Mouse (Mus musculus) lung, adult 2 months (tissue): ENCODE results near the gene Kcnh6. TPM values are rescaled to one million over a fixed set of nuclear protein-coding genes. Genes with fewer than 3 reads are reported as not detected.

Experiments
- DNase-seq: peaks from one replicate; pipeline ENCODE4 v3.0.0; 2022
- H3K4me1 ChIP-seq: fragments of 200-500 bp; 2 replicates; pipeline ENCODE4 v1.6.1; 2011; ENCODE audit warnings: low read length; ENCODE audit not compliant: control insufficient read depth, insufficient read depth
- H3K4me3 ChIP-seq: fragments of 200-500 bp; replicated peaks from 2 replicates; pipeline ENCODE3; 2011; ENCODE audit warnings: low read depth, mild to moderate bottlenecking, control low read depth, low read length; ENCODE audit errors: extremely low read depth
- CTCF ChIP-seq: fragments of 200-500 bp; IDR thresholded peaks from 2 replicates; pipeline ENCODE4 v1.5.1; 2011; ENCODE audit warnings: mild to moderate bottlenecking, low read length, control low read depth; ENCODE audit not compliant: insufficient read depth
- POLR2A ChIP-seq: fragments of 200-500 bp; IDR thresholded peaks from 2 replicates; pipeline ENCODE4 v1.6.1; 2011; ENCODE audit warnings: low read depth, mild to moderate bottlenecking, control low read depth, low read length, borderline replicate concordance; ENCODE audit errors: extremely low read depth
- WGBS: fragments of 180-500 bp; shearing (Covaris S2); methylation state at CpG from one replicate; pipeline ENCODE4 v1.1.7; 2018; 5-methylcytosine and 5-hydroxymethylcytosine counted together
- polyA plus RNA-seq: library from polyadenylated mRNA; depleted of rRNA; stranded (reverse); fragments of >200 nt; gene quantifications from 2 replicates; pipeline ENCODE4 v1.2.3, GENCODE M21; 2012

Gene Kcnh6
- polyA plus RNA-seq, 1 experiment = 0.44 TPM

DNA sequence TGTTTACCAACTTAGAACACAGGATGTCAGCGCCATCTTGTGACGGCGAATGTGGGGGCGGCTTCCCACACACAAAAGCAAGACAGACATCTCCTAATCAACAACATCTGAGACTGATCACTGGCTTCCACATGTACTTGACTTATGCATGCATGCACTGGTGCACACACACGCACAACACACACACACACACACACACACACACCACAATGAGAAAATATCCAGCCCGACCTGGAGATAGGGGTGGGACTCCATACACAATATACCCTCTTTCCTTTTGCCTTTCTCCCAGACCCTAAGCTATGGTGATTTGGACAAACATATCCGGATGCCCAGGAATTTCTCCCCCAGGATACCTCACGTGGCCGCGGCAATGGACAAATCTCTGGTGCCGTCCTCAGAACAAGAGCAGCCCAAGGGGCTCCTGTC lies 25.6 kb downstream of the Kcnh6 start:
- peak overlapping the region; percentile 74 for H3K4me3 ChIP-seq
- TF ChIP-seq POLR2A = no peak
- no peak for TF ChIP-seq CTCF
- WGBS = 29% methylated on average over 11 of the region's 11 CpGs
- peak; percentile 15 for DNase-seq
- H3K4me1 ChIP-seq = peaks cover 7% of the 10 kb centered on the region

DNA sequence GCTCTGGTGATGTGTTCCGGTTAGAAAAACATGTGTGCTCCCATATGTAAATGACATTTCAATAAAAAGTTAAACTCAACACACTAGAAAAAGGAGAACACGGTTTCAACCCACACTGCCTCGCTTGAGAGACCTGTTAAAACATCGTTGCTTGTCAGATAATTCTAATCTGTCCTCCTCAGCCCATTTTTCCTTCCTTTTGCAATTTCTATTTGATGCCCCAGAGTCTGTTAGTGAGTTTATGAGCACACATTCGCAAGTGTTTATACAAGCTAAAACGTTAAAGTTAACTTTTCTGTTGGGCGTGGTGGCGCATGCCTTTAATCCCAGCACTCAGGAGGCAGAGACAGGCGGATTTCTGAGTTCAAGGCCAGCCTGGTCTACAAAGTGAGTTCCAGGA lies 27.1 kb downstream of the Kcnh6 start:
- WGBS = 81% methylated on average over 9 of the region's 9 CpGs
- no peak for TF ChIP-seq POLR2A
- TF ChIP-seq CTCF = no peak
- Histone ChIP-seq H3K4me1 (peaks cover 7% of the 10 kb centered on the region), H3K4me3 (no peak overlapping the region)
- DNase-seq = no peak

DNA sequence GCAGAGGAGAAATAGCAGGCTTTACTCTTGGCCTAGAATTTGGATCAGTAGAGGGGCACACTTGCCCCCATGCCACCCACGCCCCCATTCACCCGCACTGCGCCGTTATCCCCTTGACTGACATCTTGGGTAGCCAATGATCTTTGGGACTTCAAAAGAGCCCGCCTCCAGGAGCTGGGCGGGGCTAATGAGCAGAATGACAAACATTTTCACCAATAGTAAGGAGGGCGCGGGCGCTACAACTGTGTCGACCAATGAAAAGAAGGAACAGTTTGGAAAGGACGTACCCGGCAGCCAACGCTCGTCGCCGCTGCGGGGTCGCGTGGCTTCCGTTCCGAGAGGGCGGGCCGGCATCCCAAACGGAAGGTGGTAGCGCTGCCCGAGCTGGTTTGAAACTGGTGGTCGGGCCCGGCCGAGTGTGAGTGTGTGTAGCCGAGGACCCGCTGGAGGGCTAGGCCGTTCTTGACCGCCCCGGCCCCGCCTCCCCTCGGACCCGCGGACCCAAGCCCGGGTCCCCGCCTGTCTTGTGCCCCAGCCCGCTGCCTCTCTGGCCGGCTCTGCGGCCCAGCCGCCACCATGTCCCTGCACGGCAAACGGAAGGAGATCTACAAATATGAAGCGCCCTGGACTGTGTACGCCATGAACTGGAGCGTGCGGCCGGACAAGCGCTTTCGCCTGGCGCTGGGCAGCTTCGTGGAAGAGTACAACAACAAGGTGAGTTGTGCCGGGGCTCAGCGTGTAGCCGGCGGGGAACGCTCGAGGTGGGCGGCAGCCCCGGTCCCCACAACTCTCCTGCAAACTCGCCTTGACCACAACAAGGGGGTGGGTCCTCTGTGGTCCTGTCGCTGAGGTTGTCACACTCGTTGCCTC lies 28.9 kb downstream of the Kcnh6 start, which contains the start of gene Dcaf7:
Gene Dcaf7 (plus strand): TSS at position 325 of the 870 bp plus-strand sequence.
- DNase-seq = peak; percentile 99
- TF ChIP-seq POLR2A = peak; percentile 67; the same call in 1 of the 2 replicates
- no peak for TF ChIP-seq CTCF
- peaks cover 7% of the 10 kb centered on the region for H3K4me1 ChIP-seq
- under 1% methylated on average over 66 of the region's 66 CpGs for WGBS
- peak within 1 kb of the TSS; percentile 95 for H3K4me3 ChIP-seq

DNA sequence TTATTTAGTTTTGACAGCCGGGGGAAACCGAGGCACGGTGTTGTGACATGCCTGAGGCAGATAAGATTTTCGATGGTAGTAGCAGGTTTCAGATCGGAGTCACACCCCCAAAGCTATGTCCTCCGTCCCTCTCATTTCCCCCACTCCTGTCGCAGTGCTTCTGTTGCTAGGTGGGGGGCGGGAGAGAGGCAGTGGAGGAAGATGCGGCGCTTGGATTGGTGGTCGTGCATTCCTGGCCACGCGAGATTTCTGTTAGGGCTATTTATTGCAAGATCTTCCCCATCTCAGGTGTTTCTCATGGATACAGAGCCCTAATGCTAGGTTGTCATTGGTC lies 29.5 kb downstream of the Kcnh6 start:
- peaks cover 7% of the 10 kb centered on the region for H3K4me1 ChIP-seq
- WGBS = under 1% methylated on average over 13 of the region's 13 CpGs

GRCm38 (mm10) chr11:106044349-106044748 lies 36.4 kb downstream of the Kcnh6 start:
- H3K4me1 ChIP-seq = peaks cover 2% of the 10 kb centered on the region; the same call in 1 of the 2 replicates
- H3K4me3 ChIP-seq = no peak overlapping the region
- no peak for DNase-seq
- TF ChIP-seq CTCF = no peak
- no peak for TF ChIP-seq POLR2A

More for the DNA sequence above, 29.5 kb downstream of the Kcnh6 start:
- peak overlapping the region; percentile 95 for H3K4me3 ChIP-seq
- no peak for TF ChIP-seq CTCF
- no peak for TF ChIP-seq POLR2A
- no peak for DNase-seq

DNA sequence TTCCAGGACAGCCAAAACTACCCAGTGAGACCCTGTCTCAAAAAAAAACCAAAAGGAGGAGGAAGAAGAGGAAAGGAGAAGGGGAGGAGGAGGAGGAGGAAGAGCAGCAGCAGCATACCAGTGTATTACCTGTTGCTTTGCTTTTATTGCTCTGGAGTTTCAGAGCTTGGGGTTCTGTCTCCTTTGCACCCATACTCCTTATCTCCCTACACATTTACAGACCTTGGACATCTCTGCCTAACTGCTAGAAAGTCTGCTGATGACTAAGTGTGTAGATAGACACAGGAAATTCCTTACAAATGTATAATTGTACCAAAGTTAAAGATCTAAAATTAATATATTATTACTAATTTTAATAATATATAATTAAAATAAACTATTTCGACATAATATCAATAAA lies 37.3 kb downstream of the Kcnh6 start:
- Histone ChIP-seq H3K4me1 (peaks cover 2% of the 10 kb centered on the region; the same call in 1 of the 2 replicates), H3K4me3 (no peak overlapping the region)
- no peak for DNase-seq
- TF ChIP-seq POLR2A (no peak), CTCF (no peak)
- WGBS = 89% methylated on average over 1 of the region's 1 CpGs

DNA sequence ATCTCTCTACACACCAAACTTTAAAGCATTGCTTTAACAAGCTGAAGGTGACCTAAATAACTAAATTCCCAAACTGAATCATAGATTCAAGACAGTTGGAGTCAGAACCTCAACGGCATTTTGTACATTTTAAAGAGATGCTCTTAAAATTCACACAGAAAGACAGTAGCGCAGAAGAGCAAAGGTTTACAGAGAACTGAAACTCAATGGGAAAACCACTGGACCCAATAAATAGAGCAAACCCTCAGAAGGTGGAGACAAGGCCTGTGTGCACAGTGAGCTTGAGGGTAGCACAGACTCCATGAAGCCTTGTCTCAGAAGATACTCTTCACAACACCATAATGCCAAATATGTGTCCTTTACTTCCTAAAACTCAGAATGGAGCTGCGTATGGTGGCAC lies 37.9 kb downstream of the Kcnh6 start:
- no peak for DNase-seq
- Histone ChIP-seq H3K4me3 (no peak overlapping the region), H3K4me1 (peaks cover 2% of the 10 kb centered on the region; the same call in 1 of the 2 replicates)
- TF ChIP-seq POLR2A (no peak), CTCF (no peak)
- 92% methylated on average over 3 of the region's 3 CpGs for WGBS

- TF ChIP-seq POLR2A = no peak
- TF ChIP-seq CTCF = no peak
- no peak for DNase-seq
- WGBS = 74% methylated on average over 9 of the region's 9 CpGs
- no peak overlapping the region for H3K4me3 ChIP-seq
- H3K4me1 ChIP-seq = peaks cover 2% of the 10 kb centered on the region; the same call in 1 of the 2 replicates
Measured at GRCm38 (mm10) chr11:106046584-106046983, 38.7 kb downstream of the Kcnh6 start.

- no peak for TF ChIP-seq CTCF
- TF ChIP-seq POLR2A = no peak
- H3K4me1 ChIP-seq = no peaks in the 10 kb centered on the region
- no peak overlapping the region for H3K4me3 ChIP-seq
- no peak for DNase-seq
- WGBS = 75% methylated on average over 2 of the region's 2 CpGs
Measured at GRCm38 (mm10) chr11:106053921-106054320, 46.0 kb downstream of the Kcnh6 start.

GRCm38 (mm10) chr11:106054600-106054999 lies 46.7 kb downstream of the Kcnh6 start:
- H3K4me3 ChIP-seq = no peak overlapping the region
- no peaks in the 10 kb centered on the region for H3K4me1 ChIP-seq
- TF ChIP-seq CTCF = no peak
- TF ChIP-seq POLR2A = no peak
- WGBS = 95% methylated on average over 8 of the region's 8 CpGs
- DNase-seq = no peak
